Mouse (Mus musculus) leukemia stem cell, adult 10-12 weeks (primary cell): ENCODE data around the gene Krt39. TPM values are rescaled to one million over a fixed set of nuclear protein-coding genes. Genes with fewer than 3 reads are reported as not detected.

Source experiments
- polyA plus RNA-seq: library from polyadenylated mRNA; stranded (reverse); fragments of >175 nt; gene quantifications from 2 replicates; pipeline ENCODE4 v1.2.3, GENCODE M21; 2012; ENCODE audit warnings: low replicate concordance

Krt39 gene
- polyA plus RNA-seq, result not detected in 2 replicates

GRCm38 (mm10) chr11:99521288-99521860 is at the start of gene Krt39:
Gene Krt39 (minus strand): TSS chr11:99521338.

GRCm38 (mm10) chr11:99566530-99566929 is 45.4 kb upstream of the Krt39 start, which contains the start of gene Krtap3-1:
Gene Krtap3-1 (minus strand): TSS chr11:99566630.

GRCm38 (mm10) chr11:99559366-99559765 is 38.2 kb upstream of the Krt39 start, which contains the start of gene Gm11939:
Gene Gm11939 (minus strand): TSS chr11:99559466.

DNA sequence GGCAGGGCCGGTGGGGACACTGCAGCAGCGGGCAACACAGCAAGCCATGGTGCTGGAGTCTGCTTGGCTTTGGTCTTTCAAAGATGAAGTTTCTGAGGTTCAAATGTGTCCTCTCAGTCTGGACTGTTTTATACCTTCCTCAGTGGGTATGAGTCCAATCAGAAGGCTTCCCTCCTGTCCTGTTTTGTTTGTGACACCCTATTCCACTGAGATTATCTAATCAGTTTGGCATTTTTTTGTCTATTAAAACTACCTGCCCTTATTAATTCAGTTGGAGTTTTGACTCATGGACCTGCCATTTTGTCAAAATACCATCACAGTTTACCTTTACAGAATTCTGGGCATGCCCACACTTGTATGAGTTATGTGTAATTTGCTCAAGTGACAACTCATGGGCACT is 35.6 kb upstream of the Krt39 start, which contains the start of gene Krtap3-2:
Gene Krtap3-2, minus strand, starts transcription at position 101 of the 400 bp plus-strand sequence.

DNA sequence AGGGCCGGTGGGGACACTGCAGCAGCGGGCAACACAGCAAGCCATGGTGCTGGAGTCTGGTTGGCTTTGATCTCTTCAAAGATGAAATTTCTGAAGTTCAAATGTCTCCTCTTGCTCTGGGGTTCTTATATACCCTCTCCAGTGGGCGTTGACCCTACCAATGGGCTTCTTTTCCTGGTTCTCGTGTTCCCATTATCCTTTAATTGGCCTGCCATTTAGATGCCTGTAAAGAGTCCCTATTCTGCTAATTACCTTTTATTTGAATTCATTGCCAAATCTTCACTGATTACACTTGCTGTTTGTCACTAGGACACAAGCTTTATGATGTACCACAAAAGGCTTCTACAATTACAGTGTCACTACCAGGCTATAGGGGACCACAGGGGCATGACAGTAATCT is 29.6 kb upstream of the Krt39 start, which contains the start of gene Krtap3-3:
Gene Krtap3-3, minus strand, starts transcription at position 101 of the 400 bp plus-strand sequence.

GRCm38 (mm10) chr11:99492733-99493573 is 28.2 kb downstream of the Krt39 start, which contains the start of gene Krt23:
Gene Krt23 (minus strand): TSS chr11:99493137.

Other genes with a start within 250 kb of the Krt39 start
- gene Krt24, start 236.1 kb downstream of the Krt39 start, polyA plus RNA-seq, result not detected in 2 replicates
- not detected in 2 replicates for gene Krt25, start 198.4 kb downstream of the Krt39 start, polyA plus RNA-seq
- not detected in 2 replicates for gene Krt26, start 183.4 kb downstream of the Krt39 start, polyA plus RNA-seq
- not detected in 2 replicates for gene Krt27, start 170.2 kb downstream of the Krt39 start, polyA plus RNA-seq
- gene Krt28, start 146.4 kb downstream of the Krt39 start, polyA plus RNA-seq, result not detected in 2 replicates
- 1.0 and 5.4 TPM in 2 replicates for gene Krt10, start 132.0 kb downstream of the Krt39 start, polyA plus RNA-seq
- not detected in 2 replicates for gene Krt12, start 99.1 kb downstream of the Krt39 start, polyA plus RNA-seq
- not detected in 2 replicates for gene Krt20, start 83.2 kb downstream of the Krt39 start, polyA plus RNA-seq
- gene Krt23, start 28.2 kb downstream of the Krt39 start, polyA plus RNA-seq, result not detected in 2 replicates
- not detected in 2 replicates for gene Krt40, start 21.8 kb upstream of the Krt39 start, polyA plus RNA-seq
- not detected in 2 replicates for gene Krtap3-3, start 29.5 kb upstream of the Krt39 start, polyA plus RNA-seq
- gene Krtap3-2, start 35.5 kb upstream of the Krt39 start, polyA plus RNA-seq, result not detected in 2 replicates
- not detected in 2 replicates for gene Gm11939, start 38.1 kb upstream of the Krt39 start, polyA plus RNA-seq
- not detected in 2 replicates for gene Krtap3-1, start 45.3 kb upstream of the Krt39 start, polyA plus RNA-seq
- not detected in 2 replicates for gene Krtap1-5, start 59.7 kb upstream of the Krt39 start, polyA plus RNA-seq
- not detected in 2 replicates for gene Krtap1-4, start 62.3 kb upstream of the Krt39 start, polyA plus RNA-seq
- gene Krtap1-3, start 70.0 kb upstream of the Krt39 start, polyA plus RNA-seq, result not detected in 2 replicates
- not detected in 2 replicates for gene Krtap9-3, start 76.8 kb upstream of the Krt39 start, polyA plus RNA-seq
- gene Gm11938, start 82.0 kb upstream of the Krt39 start, polyA plus RNA-seq, result not detected in 2 replicates
- gene Gm11937, start 88.9 kb upstream of the Krt39 start, polyA plus RNA-seq, result not detected in 2 replicates
- gene Krtap2-4, start 93.5 kb upstream of the Krt39 start, polyA plus RNA-seq, result not detected in 2 replicates
- gene Gm11562, start 99.1 kb upstream of the Krt39 start, polyA plus RNA-seq, result not detected in 2 replicates
- not detected in 2 replicates for gene Krtap4-1, start 106.9 kb upstream of the Krt39 start, polyA plus RNA-seq
- gene Krtap4-2, start 113.7 kb upstream of the Krt39 start, polyA plus RNA-seq, result not detected in 2 replicates
- not detected in 2 replicates for gene Krtap4-7, start 122.8 kb upstream of the Krt39 start, polyA plus RNA-seq
- not detected in 2 replicates for gene Gm11555, start 128.9 kb upstream of the Krt39 start, polyA plus RNA-seq
- not detected in 2 replicates for gene Gm11563, start 137.6 kb upstream of the Krt39 start, polyA plus RNA-seq
- not detected in 2 replicates for gene Krtap4-6, start 144.6 kb upstream of the Krt39 start, polyA plus RNA-seq
- gene Gm14190, start 169.4 kb upstream of the Krt39 start, polyA plus RNA-seq, result not detected in 2 replicates
- gene Gm14180, start 213.0 kb upstream of the Krt39 start, polyA plus RNA-seq, result not detected in 2 replicates